Mouse (Mus musculus): ENCODE measurements around the gene Hmgn3. TPM values are rescaled to one million over a fixed set of nuclear protein-coding genes. Genes with fewer than 3 reads are reported as not detected.

Hmgn3 gene
- polyA plus RNA-seq, 3 experiments from 2014 or later: 42.1 to 59.9 (median 50.0) TPM

DNA sequence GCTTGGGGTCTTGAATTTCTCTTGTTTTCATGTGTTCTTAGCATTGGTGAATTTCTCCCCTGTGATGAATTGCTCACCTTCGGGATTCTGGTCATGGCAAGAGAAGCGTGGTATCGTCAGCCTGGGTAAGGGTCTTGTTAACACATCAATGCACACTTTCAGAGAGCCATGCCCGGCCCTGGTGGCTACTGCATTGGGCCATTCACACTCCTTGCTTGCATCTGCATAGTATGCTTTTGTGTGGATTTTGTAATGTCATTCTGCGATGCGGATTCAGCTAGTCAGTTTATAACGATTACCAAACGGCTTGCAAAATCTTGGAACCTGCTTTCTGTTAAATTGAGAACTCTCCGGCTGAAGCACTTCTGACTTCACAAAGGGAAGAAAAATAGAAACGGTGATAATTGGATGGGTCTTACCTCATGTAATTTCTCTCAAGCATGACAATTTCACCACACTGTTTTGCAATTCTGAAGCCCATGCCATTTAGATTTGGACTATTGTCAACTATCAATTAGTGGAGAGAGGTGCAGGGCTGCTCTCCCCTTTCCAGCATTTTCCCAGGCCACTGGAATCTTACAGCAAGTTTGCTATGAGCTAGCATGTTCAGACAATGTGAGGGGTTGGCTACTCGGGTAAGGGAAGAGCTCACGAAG is 47.7 kb downstream of the Hmgn3 start:
- ATAC-seq: no peak

GRCm38 (mm10) chr9:83097816-83098215 is 48.7 kb downstream of the Hmgn3 start:
- no peak for ATAC-seq

DNA sequence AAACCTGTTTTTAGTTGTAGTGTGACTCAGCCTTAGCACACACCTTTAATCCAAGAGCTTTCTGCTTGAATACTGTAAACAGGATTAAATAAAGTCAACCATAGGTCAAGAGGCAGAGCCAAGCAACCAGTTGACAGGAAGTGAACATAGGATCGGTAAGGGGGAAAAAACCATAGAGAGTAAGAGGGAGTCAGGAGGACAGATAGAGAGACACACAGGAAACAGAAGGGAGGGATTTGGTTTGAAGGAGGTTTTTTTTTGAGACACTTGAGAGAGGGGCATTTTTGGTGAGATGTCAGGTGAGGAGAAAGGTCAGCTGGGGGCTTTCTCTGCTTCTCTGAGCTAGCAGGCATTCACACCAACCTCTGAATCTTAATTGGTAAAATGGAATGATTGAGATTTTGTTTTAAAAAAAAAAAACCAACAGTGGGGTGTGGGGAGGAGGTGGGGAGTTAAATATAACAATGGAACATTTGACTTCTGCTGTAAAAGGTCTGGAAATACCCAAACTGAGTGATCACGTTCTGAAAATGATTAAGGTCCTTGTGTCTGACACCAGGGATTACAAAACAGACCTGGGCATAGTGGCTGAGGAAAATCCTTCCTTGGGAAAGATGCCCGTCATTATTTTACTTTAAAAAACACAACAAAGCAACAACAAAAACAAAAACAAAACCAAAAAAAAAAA is 51.7 kb downstream of the Hmgn3 start:
- peak; percentile 35 for ATAC-seq

DNA sequence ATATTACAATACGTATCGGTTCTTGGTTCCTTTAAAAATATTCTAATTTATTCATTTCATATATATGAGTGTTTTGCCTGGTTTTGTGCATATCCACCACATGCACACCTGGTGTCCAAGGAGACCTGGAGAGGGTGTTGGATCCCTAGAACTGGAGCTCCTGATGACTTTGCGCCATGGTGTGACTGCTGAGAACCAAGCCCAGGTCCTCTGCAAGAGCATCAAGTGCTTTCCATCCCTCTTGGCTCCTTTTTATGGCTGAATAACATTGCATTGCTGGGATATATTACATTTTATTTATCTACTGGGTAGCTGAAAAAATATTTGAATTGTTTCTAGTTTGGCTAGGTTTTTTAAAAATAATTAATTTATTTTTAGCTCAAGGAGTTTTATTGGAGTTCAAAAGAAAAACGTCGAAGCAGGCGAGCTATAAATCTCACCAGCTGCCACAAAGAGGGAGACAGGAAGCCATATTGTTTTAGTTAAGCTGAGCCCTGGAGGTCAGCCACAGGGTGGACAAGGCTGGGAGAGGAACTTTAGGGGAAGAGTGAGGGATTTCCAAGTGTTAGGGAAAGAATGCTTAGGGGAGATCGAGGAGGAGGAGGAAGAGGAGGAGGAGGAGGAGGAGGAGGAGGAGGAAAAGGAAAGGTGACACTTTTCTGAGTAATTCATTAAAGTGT is 62.6 kb downstream of the Hmgn3 start:
- no peak for ATAC-seq

GRCm38 (mm10) chr9:83083091-83083490 is 63.4 kb downstream of the Hmgn3 start:
- no peak for ATAC-seq

- no peak for ATAC-seq
Observed at GRCm38 (mm10) chr9:83082296-83082695, 64.2 kb downstream of the Hmgn3 start.

- no peak for ATAC-seq
Observed at GRCm38 (mm10) chr9:83079724-83080123, 66.8 kb downstream of the Hmgn3 start.

DNA sequence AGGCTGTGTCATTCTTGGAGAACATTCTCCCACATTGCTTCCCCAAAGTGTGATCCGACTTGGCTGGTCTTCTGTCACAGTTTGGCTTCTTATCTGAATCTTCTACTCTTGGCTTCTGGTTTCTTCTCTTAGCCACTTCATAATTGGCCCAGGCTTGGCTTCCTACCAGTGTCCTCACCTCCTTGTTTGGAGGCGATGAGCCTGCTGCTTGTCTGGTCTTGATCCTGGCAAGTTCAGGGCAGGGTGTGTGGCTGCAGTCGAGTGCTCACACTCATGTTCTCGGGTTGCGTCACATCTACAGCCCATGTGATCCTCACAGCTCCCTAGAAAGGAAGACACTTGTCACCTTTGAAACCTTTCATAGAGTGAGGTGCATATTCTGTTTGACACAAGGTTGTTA is 78.2 kb downstream of the Hmgn3 start:
- no peak for ATAC-seq

- no peak for ATAC-seq
Observed at GRCm38 (mm10) chr9:83061289-83061688, 85.2 kb downstream of the Hmgn3 start.

Other genes starting within 250 kb of the Hmgn3 start
- gene Phip, start 171.2 kb downstream of the Hmgn3 start, polyA plus RNA-seq (2017; shearing (Covaris generic)): 100 to 1,000 TPM in 2 of 3 experiments, 10 to 100 TPM in 1; 64.1 to 112 (median 102) TPM